Mouse (Mus musculus): ENCODE data around the gene Ednra. TPM values are rescaled to one million over a fixed set of nuclear protein-coding genes. Genes with fewer than 3 reads are reported as not detected.

Ednra gene
- total and polyA plus RNA-seq, 2 experiments from 2014 or later = 4.6 to 7.7 TPM

- Histone ChIP-seq H3K4me3 (ENCODE audit: low read length) (no peak overlapping the region), H3K9ac (replicated peaks; ENCODE audit: low read length) (no peak overlapping the region), H3K36me3 (ENCODE audit: insufficient read depth, low read length) (no peaks in the 10 kb centered on the region), H3K27ac (no peak overlapping the region), H3K27me3 (ENCODE audit: insufficient read depth, low read length) (no peaks in the 10 kb centered on the region), H3K4me1 (ENCODE audit: insufficient read depth, low read length) (no peaks in the 10 kb centered on the region), H3K9me3 (ENCODE audit: low read length) (no peaks in the 10 kb centered on the region), H3K4me2 (ENCODE audit: low read depth, low read length) (no peak overlapping the region)
- WGBS = 92% methylated on average over 13 of the region's 13 CpGs
- no peak for TF ChIP-seq CTCF (IDR thresholded peaks at IDR 0.05; ENCODE audit: low read depth)
- DNase-seq (ENCODE audit: low spot score) (no peak), ATAC-seq (no peak)
Measured at GRCm38 (mm10) chr8:77664901-77665300, 59.4 kb downstream of the Ednra start.

- Histone ChIP-seq H3K4me1 (ENCODE audit: insufficient read depth, low read length) (no peaks in the 10 kb centered on the region), H3K4me3 (ENCODE audit: low read length) (no peak overlapping the region), H3K4me2 (ENCODE audit: low read depth, low read length) (no peak overlapping the region), H3K9ac (replicated peaks; ENCODE audit: low read length) (no peak overlapping the region), H3K9me3 (ENCODE audit: low read length) (no peaks in the 10 kb centered on the region), H3K27ac (no peak overlapping the region), H3K27me3 (ENCODE audit: insufficient read depth, low read length) (no peaks in the 10 kb centered on the region), H3K36me3 (ENCODE audit: insufficient read depth, low read length) (no peaks in the 10 kb centered on the region)
- WGBS = 86% methylated on average over 4 of the region's 4 CpGs
- ATAC-seq (no peak), DNase-seq (ENCODE audit: low spot score) (no peak)
- TF ChIP-seq CTCF (IDR thresholded peaks at IDR 0.05; ENCODE audit: low read depth) = no peak
Measured at GRCm38 (mm10) chr8:77659534-77660080, 64.7 kb downstream of the Ednra start.

- Histone ChIP-seq H3K4me2 (ENCODE audit: low read depth, low read length) (no peak overlapping the region), H3K27me3 (ENCODE audit: insufficient read depth, low read length) (no peaks in the 10 kb centered on the region), H3K9me3 (ENCODE audit: low read length) (no peaks in the 10 kb centered on the region), H3K36me3 (ENCODE audit: insufficient read depth, low read length) (no peaks in the 10 kb centered on the region), H3K27ac (no peak overlapping the region), H3K9ac (replicated peaks; ENCODE audit: low read length) (no peak overlapping the region), H3K4me3 (ENCODE audit: low read length) (no peak overlapping the region), H3K4me1 (ENCODE audit: insufficient read depth, low read length) (no peaks in the 10 kb centered on the region)
- no peak for ATAC-seq
- 78% methylated on average over 3 of the region's 3 CpGs for WGBS
- TF ChIP-seq CTCF (IDR thresholded peaks at IDR 0.05; ENCODE audit: low read depth) = no peak
- no peak for DNase-seq (ENCODE audit: low spot score)
Measured at GRCm38 (mm10) chr8:77658356-77658755, 65.9 kb downstream of the Ednra start.

- Histone ChIP-seq H3K4me2 (ENCODE audit: low read depth, low read length) (no peak overlapping the region), H3K4me3 (ENCODE audit: low read length) (no peak overlapping the region), H3K9ac (replicated peaks; ENCODE audit: low read length) (no peak overlapping the region), H3K27me3 (ENCODE audit: insufficient read depth, low read length) (no peaks in the 10 kb centered on the region), H3K36me3 (ENCODE audit: insufficient read depth, low read length) (no peaks in the 10 kb centered on the region), H3K4me1 (ENCODE audit: insufficient read depth, low read length) (no peaks in the 10 kb centered on the region), H3K27ac (no peak overlapping the region), H3K9me3 (ENCODE audit: low read length) (no peaks in the 10 kb centered on the region)
- no peak for TF ChIP-seq CTCF (IDR thresholded peaks at IDR 0.05; ENCODE audit: low read depth)
- WGBS = 52% methylated on average over 1 of the region's 1 CpGs
- no peak for DNase-seq (ENCODE audit: low spot score)
- ATAC-seq = no peak
Measured at GRCm38 (mm10) chr8:77650646-77651190, 73.5 kb downstream of the Ednra start.

GRCm38 (mm10) chr8:77640093-77640839, 84.0 kb downstream of the Ednra start:
- Histone ChIP-seq H3K4me3 (ENCODE audit: low read length) (no peak overlapping the region), H3K27ac (no peak overlapping the region), H3K9ac (replicated peaks; ENCODE audit: low read length) (no peak overlapping the region), H3K27me3 (ENCODE audit: insufficient read depth, low read length) (no peaks in the 10 kb centered on the region), H3K36me3 (ENCODE audit: insufficient read depth, low read length) (no peaks in the 10 kb centered on the region), H3K4me2 (ENCODE audit: low read depth, low read length) (no peak overlapping the region), H3K9me3 (ENCODE audit: low read length) (no peaks in the 10 kb centered on the region), H3K4me1 (ENCODE audit: insufficient read depth, low read length) (no peaks in the 10 kb centered on the region)
- ATAC-seq = no peak
- WGBS = 56% methylated on average over 5 of the region's 5 CpGs
- DNase-seq (ENCODE audit: low spot score) = no peak
- TF ChIP-seq CTCF (IDR thresholded peaks at IDR 0.05; ENCODE audit: low read depth) = no peak

- no peak for ATAC-seq
- Histone ChIP-seq H3K36me3 (ENCODE audit: insufficient read depth, low read length) (no peaks in the 10 kb centered on the region), H3K27me3 (ENCODE audit: insufficient read depth, low read length) (no peaks in the 10 kb centered on the region), H3K4me3 (ENCODE audit: low read length) (no peak overlapping the region), H3K9me3 (ENCODE audit: low read length) (no peaks in the 10 kb centered on the region), H3K4me2 (ENCODE audit: low read depth, low read length) (no peak overlapping the region), H3K9ac (replicated peaks; ENCODE audit: low read length) (no peak overlapping the region), H3K27ac (no peak overlapping the region), H3K4me1 (ENCODE audit: insufficient read depth, low read length) (no peaks in the 10 kb centered on the region)
- DNase-seq (ENCODE audit: low spot score) = no peak
- no peak for TF ChIP-seq CTCF (IDR thresholded peaks at IDR 0.05; ENCODE audit: low read depth)
- whole genome bisulfite sequencing = 88% methylated on average over 3 of the region's 3 CpGs
Measured at GRCm38 (mm10) chr8:77637593-77637992, 86.7 kb downstream of the Ednra start.

GRCm38 (mm10) chr8:77634035-77634434, 90.2 kb downstream of the Ednra start:
- ATAC-seq (no peak), DNase-seq (ENCODE audit: low spot score) (no peak)
- H3K4me3 ChIP-seq (ENCODE audit: low read length) = no peak overlapping the region
- no peaks in the 10 kb centered on the region for H3K4me1 ChIP-seq (ENCODE audit: insufficient read depth, low read length)
- no peak overlapping the region for H3K9ac ChIP-seq (replicated peaks; ENCODE audit: low read length)
- 71% methylated on average over 5 of the region's 5 CpGs for WGBS
- TF ChIP-seq CTCF (IDR thresholded peaks at IDR 0.05; ENCODE audit: low read depth) = no peak
- no peak overlapping the region for H3K27ac ChIP-seq
- H3K36me3 ChIP-seq (ENCODE audit: insufficient read depth, low read length) = no peaks in the 10 kb centered on the region
- H3K9me3 ChIP-seq (ENCODE audit: low read length) = no peaks in the 10 kb centered on the region
- H3K4me2 ChIP-seq (ENCODE audit: low read depth, low read length) = no peak overlapping the region
- H3K27me3 ChIP-seq (ENCODE audit: insufficient read depth, low read length) = no peaks in the 10 kb centered on the region
